Mouse (Mus musculus): ENCODE measurements around the gene Nphp4. TPM values are rescaled to one million over a fixed set of nuclear protein-coding genes. Genes with fewer than 3 reads are reported as not detected.
A peak's percentile ranks its signal among the peaks of the same experiment; 100 is the strongest.

The Nphp4 gene
- polyA plus RNA-seq, 1 experiment from 2014 or later, result 6.4 TPM

DNA sequence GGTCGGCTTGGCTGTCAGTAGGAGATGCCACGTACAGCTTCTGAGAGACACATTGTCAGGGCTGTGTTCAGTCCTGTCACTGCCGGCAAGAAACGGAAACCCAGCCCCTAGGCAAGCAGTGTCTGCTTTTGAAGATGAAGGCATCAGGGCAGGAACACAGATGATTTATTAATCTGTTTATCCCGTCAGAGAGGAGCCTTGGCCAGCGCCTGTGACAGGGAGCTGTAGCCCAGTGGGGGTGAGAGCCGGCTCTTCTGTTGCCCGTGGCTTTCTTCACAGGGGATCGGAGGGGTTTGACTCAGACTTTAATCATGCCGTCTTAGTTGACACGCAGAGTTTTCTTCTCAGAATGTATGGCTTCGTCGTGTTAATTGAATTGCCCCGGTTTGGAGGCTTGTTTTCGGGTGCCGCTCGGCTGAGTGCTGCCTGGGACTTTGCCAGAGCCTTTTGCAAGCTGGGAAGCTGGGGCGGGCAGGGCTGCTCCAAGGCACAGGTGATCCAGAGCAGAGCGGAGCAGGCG is 17.9 kb downstream of the Nphp4 start:
- Histone ChIP-seq H3K36me3 (ENCODE audit: control insufficient read depth, insufficient read depth, low read length) (peaks cover 3% of the 10 kb centered on the region; the same call in 1 of the 2 replicates), H3K4me3 (ENCODE audit: low read depth, low read length) (no peak overlapping the region), H3K9ac (ENCODE audit: low read depth, low read length) (peak overlapping the region; percentile 15; the same call in 1 of the 2 replicates), H3K4me2 (ENCODE audit: low read length) (peak overlapping the region; percentile 16; the same call in 1 of the 2 replicates), H3K27me3 (ENCODE audit: control insufficient read depth, insufficient read depth, low read depth, low read length) (no peaks in the 10 kb centered on the region), H3K9me3 (replicated peaks; ENCODE audit: control insufficient read depth, low read length, poor library complexity, severe bottlenecking) (no peaks in the 10 kb centered on the region), H3K27ac (ENCODE audit: low read length) (peak overlapping the region; percentile 41), H3K4me1 (ENCODE audit: control insufficient read depth, insufficient read depth, low read length) (peaks cover 16% of the 10 kb centered on the region)
- 28% methylated on average over 20 of the region's 20 CpGs for WGBS
- peak; percentile 57 for ATAC-seq

DNA sequence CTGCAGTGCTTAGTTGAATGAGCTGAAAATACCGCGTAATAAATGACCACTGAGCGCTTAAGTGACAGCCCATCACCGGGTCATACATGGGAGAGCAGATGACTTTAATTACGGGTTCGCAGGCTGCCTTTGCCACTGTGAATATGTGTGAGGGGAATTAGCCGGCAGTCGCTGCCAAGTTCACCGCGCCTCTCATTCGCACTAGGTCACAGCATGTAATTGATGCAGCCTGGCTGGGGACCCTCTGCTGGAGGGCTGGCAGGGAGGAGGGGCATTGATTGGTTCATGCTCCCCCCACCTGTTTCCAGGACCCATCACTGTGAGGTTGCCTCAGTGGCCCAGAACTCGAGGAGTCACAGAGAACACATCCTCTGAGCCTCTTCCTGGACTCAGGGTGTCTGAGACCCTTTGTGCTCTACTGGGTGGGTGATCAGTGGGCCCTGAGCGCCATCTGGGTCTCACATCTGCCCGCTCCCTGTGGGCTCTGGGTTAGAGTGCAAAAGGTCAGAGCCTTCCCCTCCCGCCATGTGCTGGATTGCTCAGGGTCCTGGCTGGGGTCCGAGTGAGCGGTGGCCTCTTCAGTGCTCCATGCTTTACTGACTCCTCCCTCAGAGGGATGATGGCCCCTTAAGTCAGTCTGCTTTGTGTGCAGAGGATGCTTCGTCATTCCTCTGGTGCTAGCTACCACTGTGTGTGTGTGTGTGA is 35.9 kb downstream of the Nphp4 start:
- H3K4me1 ChIP-seq (ENCODE audit: control insufficient read depth, insufficient read depth, low read length), result peaks cover 5% of the 10 kb centered on the region
- no peak overlapping the region for H3K4me2 ChIP-seq (ENCODE audit: low read length)
- no peak overlapping the region for H3K9ac ChIP-seq (ENCODE audit: low read depth, low read length)
- H3K27ac ChIP-seq (ENCODE audit: low read length), result no peak overlapping the region
- H3K27me3 ChIP-seq (ENCODE audit: control insufficient read depth, insufficient read depth, low read depth, low read length), result no peaks in the 10 kb centered on the region
- H3K36me3 ChIP-seq (ENCODE audit: control insufficient read depth, insufficient read depth, low read length), result peaks cover 3% of the 10 kb centered on the region
- peak; percentile 51; the same call in 1 of the 2 replicates for ATAC-seq
- 40% methylated on average over 18 of the region's 18 CpGs for WGBS
- no peaks in the 10 kb centered on the region for H3K9me3 ChIP-seq (replicated peaks; ENCODE audit: control insufficient read depth, low read length, poor library complexity, severe bottlenecking)
- H3K4me3 ChIP-seq (ENCODE audit: low read depth, low read length), result no peak overlapping the region

DNA sequence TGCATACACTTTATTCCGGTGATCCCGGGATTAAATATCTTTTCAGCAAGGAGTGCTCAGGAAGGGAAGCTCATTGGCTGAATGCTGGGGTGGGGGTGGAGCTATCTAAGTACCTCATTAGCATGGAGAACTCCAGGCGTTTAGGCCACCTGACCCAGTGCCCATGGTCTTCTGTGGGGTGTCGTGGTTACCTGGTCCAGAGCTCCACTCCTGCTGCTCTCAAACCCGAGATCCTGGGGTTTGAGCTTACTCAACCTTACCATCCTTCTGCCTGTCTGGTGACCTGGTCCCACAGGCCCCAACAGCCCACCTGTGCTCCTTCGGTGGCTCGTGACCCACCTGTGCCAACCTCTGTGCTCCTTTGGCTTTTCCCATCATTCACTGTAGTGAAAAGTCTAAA is 38.4 kb downstream of the Nphp4 start:
- H3K27me3 ChIP-seq (ENCODE audit: control insufficient read depth, insufficient read depth, low read depth, low read length), result no peaks in the 10 kb centered on the region
- no peaks in the 10 kb centered on the region for H3K36me3 ChIP-seq (ENCODE audit: control insufficient read depth, insufficient read depth, low read length)
- no peak overlapping the region for H3K9ac ChIP-seq (ENCODE audit: low read depth, low read length)
- no peak overlapping the region for H3K4me3 ChIP-seq (ENCODE audit: low read depth, low read length)
- no peak for ATAC-seq
- no peaks in the 10 kb centered on the region for H3K9me3 ChIP-seq (replicated peaks; ENCODE audit: control insufficient read depth, low read length, poor library complexity, severe bottlenecking)
- WGBS, result 68% methylated on average over 7 of the region's 7 CpGs
- no peak overlapping the region for H3K4me2 ChIP-seq (ENCODE audit: low read length)
- H3K27ac ChIP-seq (ENCODE audit: low read length), result no peak overlapping the region
- H3K4me1 ChIP-seq (ENCODE audit: control insufficient read depth, insufficient read depth, low read length), result peaks cover 5% of the 10 kb centered on the region

DNA sequence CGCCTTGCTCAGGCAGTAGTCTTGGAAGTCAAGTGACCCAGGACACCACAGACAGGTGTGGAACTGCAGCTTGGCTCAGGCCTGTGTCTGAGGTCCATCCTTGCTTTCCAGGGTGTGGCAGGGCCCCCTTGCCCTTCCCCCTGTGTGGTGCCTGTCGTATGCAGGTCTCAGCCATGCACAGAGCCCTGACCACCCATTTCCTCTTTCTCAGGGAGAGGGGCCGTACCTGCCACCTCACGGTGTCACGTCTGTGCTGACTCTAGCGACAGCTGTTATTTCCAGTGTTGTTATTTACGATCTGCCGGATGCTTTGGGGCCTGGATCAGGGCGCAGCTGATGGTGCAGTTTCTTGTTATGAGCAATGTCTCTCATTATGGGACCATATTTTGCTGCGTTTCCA is 42.6 kb downstream of the Nphp4 start:
- H3K4me1 ChIP-seq (ENCODE audit: control insufficient read depth, insufficient read depth, low read length), result 0 out of 2 replicates have a peak, but pooled peaks cover 2% of the 10 kb centered on the region
- no peaks in the 10 kb centered on the region for H3K36me3 ChIP-seq (ENCODE audit: control insufficient read depth, insufficient read depth, low read length)
- H3K27me3 ChIP-seq (ENCODE audit: control insufficient read depth, insufficient read depth, low read depth, low read length), result no peaks in the 10 kb centered on the region
- no peak overlapping the region for H3K4me2 ChIP-seq (ENCODE audit: low read length)
- H3K4me3 ChIP-seq (ENCODE audit: low read depth, low read length), result no peak overlapping the region
- H3K9me3 ChIP-seq (replicated peaks; ENCODE audit: control insufficient read depth, low read length, poor library complexity, severe bottlenecking), result no peaks in the 10 kb centered on the region
- no peak overlapping the region for H3K9ac ChIP-seq (ENCODE audit: low read depth, low read length)
- WGBS, result 92% methylated on average over 10 of the region's 10 CpGs
- no peak for ATAC-seq
- no peak overlapping the region for H3K27ac ChIP-seq (ENCODE audit: low read length)

DNA sequence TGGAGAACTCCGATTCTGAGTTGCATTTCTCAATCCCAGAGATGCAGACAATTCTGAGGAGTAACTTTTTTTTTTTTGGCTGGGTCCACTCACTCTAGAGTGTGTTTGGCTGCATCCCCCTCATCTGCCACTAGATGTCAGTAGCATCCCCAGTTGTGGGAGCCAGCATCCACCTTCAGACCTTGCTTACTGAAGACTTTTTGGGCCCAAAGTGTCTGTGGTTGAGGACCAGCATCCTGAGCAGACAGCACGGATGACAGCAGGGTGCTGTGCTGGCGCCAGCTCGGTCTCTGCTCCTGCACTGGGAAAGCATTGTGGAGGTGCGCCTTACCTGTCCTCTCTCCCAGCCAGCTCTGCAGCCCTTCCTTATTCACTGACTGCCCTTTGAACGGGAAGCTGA is 43.6 kb downstream of the Nphp4 start:
- WGBS, result 29% methylated on average over 6 of the region's 6 CpGs
- Histone ChIP-seq H3K9me3 (replicated peaks; ENCODE audit: control insufficient read depth, low read length, poor library complexity, severe bottlenecking) (no peaks in the 10 kb centered on the region), H3K27ac (ENCODE audit: low read length) (no peak overlapping the region), H3K27me3 (ENCODE audit: control insufficient read depth, insufficient read depth, low read depth, low read length) (no peaks in the 10 kb centered on the region), H3K4me1 (ENCODE audit: control insufficient read depth, insufficient read depth, low read length) (0 out of 2 replicates have a peak, but pooled peaks cover 2% of the 10 kb centered on the region), H3K36me3 (ENCODE audit: control insufficient read depth, insufficient read depth, low read length) (no peaks in the 10 kb centered on the region), H3K4me2 (ENCODE audit: low read length) (no peak overlapping the region), H3K4me3 (ENCODE audit: low read depth, low read length) (no peak overlapping the region), H3K9ac (ENCODE audit: low read depth, low read length) (no peak overlapping the region; the same call in 1 of the 2 replicates)
- ATAC-seq, result peak; percentile 62; the same call in 1 of the 2 replicates

DNA sequence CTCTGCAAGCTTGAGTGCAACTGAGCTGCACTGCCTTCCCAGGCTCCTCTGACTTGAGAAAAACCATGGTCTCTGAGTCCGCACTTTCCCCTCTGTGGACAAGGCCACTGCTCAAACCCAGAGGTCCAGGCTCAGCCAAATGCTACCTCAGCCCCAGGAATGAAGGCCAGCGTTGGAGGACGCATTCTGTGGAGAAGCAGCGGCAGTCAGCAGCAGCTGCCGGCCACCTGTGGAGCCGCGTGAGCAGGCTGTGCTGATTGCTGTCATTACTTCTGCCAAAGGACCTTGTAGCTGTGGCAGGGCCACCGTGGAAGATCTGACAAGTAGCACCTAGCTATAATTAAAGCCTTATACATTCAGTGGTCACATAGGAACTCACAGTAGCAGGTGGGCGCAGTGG is 56.4 kb downstream of the Nphp4 start:
- no peak overlapping the region for H3K4me2 ChIP-seq (ENCODE audit: low read length)
- WGBS, result 56% methylated on average over 9 of the region's 9 CpGs

DNA sequence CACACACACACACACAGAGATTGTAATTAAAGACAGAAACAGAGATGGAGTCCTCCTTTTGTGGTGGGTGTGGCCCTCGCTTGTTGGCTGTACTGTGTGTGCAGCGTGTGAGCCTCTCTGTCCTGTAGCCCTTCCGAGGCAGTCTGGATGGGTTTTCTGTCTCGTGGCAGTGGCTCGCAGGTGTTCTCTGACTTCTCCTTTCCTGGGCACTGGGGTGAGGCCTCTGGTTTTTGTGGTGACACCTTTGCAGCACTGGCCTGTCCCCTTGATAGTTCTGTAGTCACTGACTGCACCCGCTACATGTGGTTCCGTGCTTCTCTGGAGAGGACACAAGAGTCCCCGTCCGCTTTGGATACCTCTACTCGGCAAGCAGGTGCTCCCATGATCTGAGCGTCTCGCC is 63.2 kb downstream of the Nphp4 start:
- Histone ChIP-seq H3K9ac (ENCODE audit: low read depth, low read length) (no peak overlapping the region), H3K4me1 (ENCODE audit: control insufficient read depth, insufficient read depth, low read length) (no peaks in the 10 kb centered on the region), H3K4me3 (ENCODE audit: low read depth, low read length) (no peak overlapping the region), H3K27ac (ENCODE audit: low read length) (no peak overlapping the region), H3K36me3 (ENCODE audit: control insufficient read depth, insufficient read depth, low read length) (peaks cover 4% of the 10 kb centered on the region; the same call in 1 of the 2 replicates), H3K4me2 (ENCODE audit: low read length) (no peak overlapping the region), H3K9me3 (replicated peaks; ENCODE audit: control insufficient read depth, low read length, poor library complexity, severe bottlenecking) (no peaks in the 10 kb centered on the region), H3K27me3 (ENCODE audit: control insufficient read depth, insufficient read depth, low read depth, low read length) (no peaks in the 10 kb centered on the region)
- WGBS, result 96% methylated on average over 12 of the region's 12 CpGs
- ATAC-seq, result no peak

More for the DNA sequence above, 56.4 kb downstream of the Nphp4 start:
- Histone ChIP-seq H3K27me3 (ENCODE audit: control insufficient read depth, insufficient read depth, low read depth, low read length) (no peaks in the 10 kb centered on the region), H3K4me3 (ENCODE audit: low read depth, low read length) (no peak overlapping the region), H3K27ac (ENCODE audit: low read length) (no peak overlapping the region), H3K9me3 (replicated peaks; ENCODE audit: control insufficient read depth, low read length, poor library complexity, severe bottlenecking) (no peaks in the 10 kb centered on the region), H3K36me3 (ENCODE audit: control insufficient read depth, insufficient read depth, low read length) (no peaks in the 10 kb centered on the region), H3K4me1 (ENCODE audit: control insufficient read depth, insufficient read depth, low read length) (peaks cover 6% of the 10 kb centered on the region), H3K9ac (ENCODE audit: low read depth, low read length) (no peak overlapping the region)
- no peak for ATAC-seq

DNA sequence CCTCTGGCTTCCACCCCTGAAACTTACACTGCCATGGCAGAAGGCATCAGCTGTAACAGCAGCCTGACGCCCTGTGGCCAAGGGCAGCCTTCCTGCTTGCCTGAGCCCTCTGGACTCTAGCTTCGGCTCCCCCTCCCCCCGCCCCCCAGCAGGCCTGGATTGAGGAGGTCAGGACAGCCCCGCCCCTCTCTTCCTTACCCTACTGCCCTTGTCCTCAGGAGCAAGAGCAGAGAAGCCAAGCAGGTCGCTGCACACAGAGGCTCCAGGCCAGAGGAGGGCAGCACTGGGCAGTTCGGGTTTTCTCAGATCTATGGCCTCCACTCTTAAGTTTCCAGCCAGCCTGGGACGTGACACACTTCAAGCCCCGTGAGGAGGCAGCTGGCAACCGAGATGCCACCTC is 64.7 kb downstream of the Nphp4 start:
- Histone ChIP-seq H3K9ac (ENCODE audit: low read depth, low read length) (no peak overlapping the region), H3K4me3 (ENCODE audit: low read depth, low read length) (no peak overlapping the region), H3K4me1 (ENCODE audit: control insufficient read depth, insufficient read depth, low read length) (no peaks in the 10 kb centered on the region), H3K9me3 (replicated peaks; ENCODE audit: control insufficient read depth, low read length, poor library complexity, severe bottlenecking) (no peaks in the 10 kb centered on the region), H3K27me3 (ENCODE audit: control insufficient read depth, insufficient read depth, low read depth, low read length) (no peaks in the 10 kb centered on the region), H3K36me3 (ENCODE audit: control insufficient read depth, insufficient read depth, low read length) (peaks cover 8% of the 10 kb centered on the region; the same call in 1 of the 2 replicates), H3K27ac (ENCODE audit: low read length) (no peak overlapping the region), H3K4me2 (ENCODE audit: low read length) (no peak overlapping the region)
- no peak for ATAC-seq
- 26% methylated on average over 9 of the region's 9 CpGs for WGBS

DNA sequence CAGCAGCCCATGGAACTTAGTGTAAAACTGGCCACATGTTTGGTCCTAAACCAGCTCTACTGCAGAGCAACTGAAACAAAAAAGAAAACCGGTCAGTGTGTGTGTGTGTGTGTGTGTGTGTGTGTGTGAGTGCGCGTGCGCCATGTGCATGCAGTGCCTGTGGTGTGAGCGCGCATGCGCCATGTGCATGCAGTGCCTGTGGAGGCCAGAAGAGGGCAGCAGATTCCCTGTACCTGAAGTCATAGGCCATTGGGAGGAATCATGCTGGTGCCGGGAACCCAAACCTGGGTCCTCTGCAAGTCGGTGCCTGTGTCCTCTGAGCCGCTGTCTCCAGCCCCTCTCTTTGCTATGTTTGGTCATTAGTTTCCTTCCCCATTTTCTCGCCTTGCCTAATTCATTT is 65.9 kb downstream of the Nphp4 start:
- H3K9me3 ChIP-seq (replicated peaks; ENCODE audit: control insufficient read depth, low read length, poor library complexity, severe bottlenecking), result no peaks in the 10 kb centered on the region
- no peak for ATAC-seq
- H3K4me3 ChIP-seq (ENCODE audit: low read depth, low read length), result no peak overlapping the region
- WGBS, result 97% methylated on average over 11 of the region's 11 CpGs
- H3K4me2 ChIP-seq (ENCODE audit: low read length), result no peak overlapping the region
- H3K4me1 ChIP-seq (ENCODE audit: control insufficient read depth, insufficient read depth, low read length), result 0 out of 2 replicates have a peak, but pooled peaks cover under 1% of the 10 kb centered on the region
- H3K36me3 ChIP-seq (ENCODE audit: control insufficient read depth, insufficient read depth, low read length), result peaks cover 8% of the 10 kb centered on the region; the same call in 1 of the 2 replicates
- H3K27me3 ChIP-seq (ENCODE audit: control insufficient read depth, insufficient read depth, low read depth, low read length), result no peaks in the 10 kb centered on the region
- no peak overlapping the region for H3K27ac ChIP-seq (ENCODE audit: low read length)
- H3K9ac ChIP-seq (ENCODE audit: low read depth, low read length), result no peak overlapping the region

Measured in midbrain, embryonic 16.5 days (tissue).